Mouse (Mus musculus): ENCODE results near the gene Efcab12. TPM values are rescaled to one million over a fixed set of nuclear protein-coding genes. Genes with fewer than 3 reads are reported as not detected.

The Efcab12 gene
- polyA plus RNA-seq, 1 experiment from 2014 or later = 0.51 TPM

GRCm38 (mm10) chr6:115807464-115808195 is 30.6 kb downstream of the Efcab12 start:
- no peak for ATAC-seq (replicated peaks; ENCODE audit: extremely low read depth, insufficient read depth, low FRiP score)
- 2% methylated on average over 15 of the region's 15 CpGs for WGBS
- H3K9me3 ChIP-seq (replicated peaks; ENCODE audit: control insufficient read depth, low read length) = no peaks in the 10 kb centered on the region
- H3K9ac ChIP-seq (ENCODE audit: low read length) = peak overlapping the region; percentile 100
- peaks cover 20% of the 10 kb centered on the region for H3K4me1 ChIP-seq (ENCODE audit: control insufficient read depth, insufficient read depth, low read length)
- peak overlapping the region; percentile 93 for H3K27ac ChIP-seq (ENCODE audit: low read length)
- no peaks in the 10 kb centered on the region for H3K27me3 ChIP-seq (ENCODE audit: control insufficient read depth, insufficient read depth, low read length)
- peaks cover 42% of the 10 kb centered on the region for H3K36me3 ChIP-seq (ENCODE audit: control insufficient read depth, insufficient read depth)
- peak overlapping the region; percentile 100 for H3K4me3 ChIP-seq (ENCODE audit: low read length)
- H3K4me2 ChIP-seq (ENCODE audit: low read depth, low read length) = peak overlapping the region; percentile 95

GRCm38 (mm10) chr6:115804432-115805192 is 33.6 kb downstream of the Efcab12 start:
- no peak overlapping the region for H3K4me2 ChIP-seq (ENCODE audit: low read depth, low read length)
- H3K4me1 ChIP-seq (ENCODE audit: control insufficient read depth, insufficient read depth, low read length) = peaks cover 20% of the 10 kb centered on the region
- no peak overlapping the region for H3K27ac ChIP-seq (ENCODE audit: low read length)
- peaks cover 63% of the 10 kb centered on the region for H3K36me3 ChIP-seq (ENCODE audit: control insufficient read depth, insufficient read depth)
- ATAC-seq (replicated peaks; ENCODE audit: extremely low read depth, insufficient read depth, low FRiP score) = no peak
- no peaks in the 10 kb centered on the region for H3K9me3 ChIP-seq (replicated peaks; ENCODE audit: control insufficient read depth, low read length)
- no peak overlapping the region for H3K4me3 ChIP-seq (ENCODE audit: low read length)
- H3K27me3 ChIP-seq (ENCODE audit: control insufficient read depth, insufficient read depth, low read length) = no peaks in the 10 kb centered on the region
- no peak overlapping the region for H3K9ac ChIP-seq (ENCODE audit: low read length)
- 66% methylated on average over 10 of the region's 10 CpGs for whole genome bisulfite sequencing

GRCm38 (mm10) chr6:115803541-115804382 is 34.5 kb downstream of the Efcab12 start:
- peaks cover 20% of the 10 kb centered on the region for H3K4me1 ChIP-seq (ENCODE audit: control insufficient read depth, insufficient read depth, low read length)
- H3K36me3 ChIP-seq (ENCODE audit: control insufficient read depth, insufficient read depth) = peaks cover 72% of the 10 kb centered on the region
- H3K4me3 ChIP-seq (ENCODE audit: low read length) = no peak overlapping the region
- no peak overlapping the region for H3K9ac ChIP-seq (ENCODE audit: low read length)
- H3K27me3 ChIP-seq (ENCODE audit: control insufficient read depth, insufficient read depth, low read length) = no peaks in the 10 kb centered on the region
- H3K9me3 ChIP-seq (replicated peaks; ENCODE audit: control insufficient read depth, low read length) = no peaks in the 10 kb centered on the region
- H3K27ac ChIP-seq (ENCODE audit: low read length) = peak overlapping the region; percentile 23; the same call in 1 of the 2 replicates
- 44% methylated on average over 16 of the region's 16 CpGs for WGBS
- ATAC-seq (replicated peaks; ENCODE audit: extremely low read depth, insufficient read depth, low FRiP score) = peak; percentile 38
- H3K4me2 ChIP-seq (ENCODE audit: low read depth, low read length) = no peak overlapping the region

GRCm38 (mm10) chr6:115801811-115802210 is 36.4 kb downstream of the Efcab12 start:
- no peak for ATAC-seq (replicated peaks; ENCODE audit: extremely low read depth, insufficient read depth, low FRiP score)
- H3K36me3 ChIP-seq (ENCODE audit: control insufficient read depth, insufficient read depth) = peaks cover 84% of the 10 kb centered on the region
- H3K4me2 ChIP-seq (ENCODE audit: low read depth, low read length) = no peak overlapping the region
- no peaks in the 10 kb centered on the region for H3K27me3 ChIP-seq (ENCODE audit: control insufficient read depth, insufficient read depth, low read length)
- H3K4me1 ChIP-seq (ENCODE audit: control insufficient read depth, insufficient read depth, low read length) = peaks cover 12% of the 10 kb centered on the region
- WGBS = 91% methylated on average over 3 of the region's 3 CpGs
- no peaks in the 10 kb centered on the region for H3K9me3 ChIP-seq (replicated peaks; ENCODE audit: control insufficient read depth, low read length)
- no peak overlapping the region for H3K27ac ChIP-seq (ENCODE audit: low read length)
- no peak overlapping the region for H3K4me3 ChIP-seq (ENCODE audit: low read length)
- H3K9ac ChIP-seq (ENCODE audit: low read length) = no peak overlapping the region

GRCm38 (mm10) chr6:115792691-115793215 is 45.5 kb downstream of the Efcab12 start:
- no peaks in the 10 kb centered on the region for H3K9me3 ChIP-seq (replicated peaks; ENCODE audit: control insufficient read depth, low read length)
- H3K4me3 ChIP-seq (ENCODE audit: low read length) = no peak overlapping the region
- ATAC-seq (replicated peaks; ENCODE audit: extremely low read depth, insufficient read depth, low FRiP score) = 0 out of 2 replicates have a peak, but pooled peaks have one; percentile 19
- H3K27me3 ChIP-seq (ENCODE audit: control insufficient read depth, insufficient read depth, low read length) = no peaks in the 10 kb centered on the region
- H3K9ac ChIP-seq (ENCODE audit: low read length) = no peak overlapping the region
- 80% methylated on average over 21 of the region's 21 CpGs for WGBS
- no peak overlapping the region for H3K4me2 ChIP-seq (ENCODE audit: low read depth, low read length)
- H3K4me1 ChIP-seq (ENCODE audit: control insufficient read depth, insufficient read depth, low read length) = peaks cover 15% of the 10 kb centered on the region
- H3K27ac ChIP-seq (ENCODE audit: low read length) = no peak overlapping the region
- peaks cover 73% of the 10 kb centered on the region for H3K36me3 ChIP-seq (ENCODE audit: control insufficient read depth, insufficient read depth)

DNA sequence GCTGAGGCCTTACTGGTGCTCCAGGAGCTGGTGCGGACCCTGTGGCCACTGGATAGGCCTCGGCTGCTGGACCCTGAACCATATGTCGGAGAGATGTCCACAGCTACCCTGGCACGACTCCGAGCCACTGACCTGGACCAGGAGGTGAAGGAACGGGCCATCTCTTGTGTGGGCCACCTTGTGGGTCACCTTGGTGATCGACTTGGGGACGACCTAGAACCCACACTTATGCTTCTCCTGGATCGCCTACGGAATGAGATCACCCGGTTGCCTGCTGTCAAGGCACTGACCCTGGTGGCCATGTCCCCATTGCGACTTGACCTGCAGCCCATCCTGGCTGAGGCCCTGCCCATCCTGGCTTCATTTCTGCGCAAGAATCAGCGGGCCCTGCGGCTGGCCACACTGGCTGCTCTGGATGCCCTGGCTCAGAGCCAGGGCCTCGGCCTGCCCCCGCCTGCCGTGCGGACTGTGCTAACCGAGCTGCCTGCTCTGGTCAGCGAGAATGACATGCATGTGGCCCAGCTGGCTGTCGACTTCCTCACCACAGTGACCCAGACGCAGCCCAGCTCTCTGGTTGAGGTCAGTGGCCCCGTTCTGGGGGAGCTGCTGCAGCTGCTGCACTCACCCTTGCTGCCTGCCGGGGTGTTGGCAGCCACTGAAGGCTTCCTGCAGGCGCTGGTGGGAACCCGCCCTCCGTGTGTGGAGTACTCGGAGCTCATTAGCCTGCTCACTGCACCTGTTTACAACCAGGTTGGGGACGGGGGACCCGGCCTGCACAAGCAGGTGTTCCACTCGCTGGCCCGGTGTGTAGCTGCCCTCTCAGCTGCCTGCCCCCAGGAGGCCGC is 46.1 kb downstream of the Efcab12 start:
- Histone ChIP-seq H3K9me3 (replicated peaks; ENCODE audit: control insufficient read depth, low read length) (no peaks in the 10 kb centered on the region), H3K9ac (ENCODE audit: low read length) (peak overlapping the region; percentile 33; the same call in 1 of the 2 replicates), H3K27me3 (ENCODE audit: control insufficient read depth, insufficient read depth, low read length) (no peaks in the 10 kb centered on the region), H3K4me2 (ENCODE audit: low read depth, low read length) (no peak overlapping the region), H3K4me1 (ENCODE audit: control insufficient read depth, insufficient read depth, low read length) (peaks cover 15% of the 10 kb centered on the region), H3K27ac (ENCODE audit: low read length) (no peak overlapping the region), H3K36me3 (ENCODE audit: control insufficient read depth, insufficient read depth) (peaks cover 73% of the 10 kb centered on the region), H3K4me3 (ENCODE audit: low read length) (no peak overlapping the region)
- peak; percentile 41; the same call in 1 of the 2 replicates for ATAC-seq (replicated peaks; ENCODE audit: extremely low read depth, insufficient read depth, low FRiP score)
- 63% methylated on average over 34 of the region's 34 CpGs for WGBS

DNA sequence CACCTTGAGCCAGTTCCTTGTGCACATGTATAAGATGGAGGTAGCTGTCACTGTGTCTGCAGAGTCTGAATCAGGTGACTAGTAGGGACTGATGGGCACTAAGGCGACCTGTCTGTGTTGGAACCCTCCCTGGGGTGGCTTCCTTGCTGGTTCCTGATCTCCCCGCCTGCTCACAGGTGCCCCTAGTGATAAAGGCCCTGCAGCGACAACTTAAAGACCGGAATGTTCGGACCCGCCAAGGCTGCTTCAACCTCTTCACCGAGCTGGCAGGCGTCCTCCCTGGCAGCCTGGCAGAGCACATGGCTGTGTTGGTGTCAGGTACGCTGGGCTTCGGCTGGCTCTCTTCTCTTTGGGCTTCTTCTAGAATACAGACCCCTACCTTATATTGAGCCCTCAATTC is 47.2 kb downstream of the Efcab12 start:
- no peak overlapping the region for H3K27ac ChIP-seq (ENCODE audit: low read length)
- no peak overlapping the region for H3K4me2 ChIP-seq (ENCODE audit: low read depth, low read length)
- no peak overlapping the region for H3K4me3 ChIP-seq (ENCODE audit: low read length)
- peaks cover 15% of the 10 kb centered on the region for H3K4me1 ChIP-seq (ENCODE audit: control insufficient read depth, insufficient read depth, low read length)
- 76% methylated on average over 10 of the region's 10 CpGs for WGBS
- ATAC-seq (replicated peaks; ENCODE audit: extremely low read depth, insufficient read depth, low FRiP score) = no peak
- H3K36me3 ChIP-seq (ENCODE audit: control insufficient read depth, insufficient read depth) = peaks cover 72% of the 10 kb centered on the region
- no peak overlapping the region for H3K9ac ChIP-seq (ENCODE audit: low read length)
- no peaks in the 10 kb centered on the region for H3K9me3 ChIP-seq (replicated peaks; ENCODE audit: control insufficient read depth, low read length)
- H3K27me3 ChIP-seq (ENCODE audit: control insufficient read depth, insufficient read depth, low read length) = no peaks in the 10 kb centered on the region

DNA sequence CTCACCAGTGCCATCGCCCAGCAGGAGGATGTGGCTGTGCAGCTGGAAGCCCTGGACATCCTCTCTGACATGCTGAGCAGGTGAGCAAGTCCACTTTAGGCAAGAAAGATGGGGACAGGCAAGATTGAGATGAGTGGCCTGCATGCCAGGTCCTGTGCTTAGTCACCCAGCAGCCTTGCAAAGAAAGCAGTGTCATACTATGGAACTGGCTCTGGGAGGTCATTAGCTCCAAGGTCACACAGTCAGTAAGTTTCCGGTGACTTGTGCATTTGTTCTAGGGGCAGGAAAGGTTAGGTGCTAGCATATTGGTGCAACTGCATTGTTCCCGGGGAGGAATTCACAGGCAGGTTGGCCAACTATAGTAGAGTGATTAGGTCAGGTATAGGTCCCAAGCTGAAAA is 55.4 kb downstream of the Efcab12 start:
- peaks cover 4% of the 10 kb centered on the region for H3K4me1 ChIP-seq (ENCODE audit: control insufficient read depth, insufficient read depth, low read length)
- H3K27ac ChIP-seq (ENCODE audit: low read length) = no peak overlapping the region
- ATAC-seq (replicated peaks; ENCODE audit: extremely low read depth, insufficient read depth, low FRiP score) = no peak
- no peak overlapping the region for H3K9ac ChIP-seq (ENCODE audit: low read length)
- H3K4me3 ChIP-seq (ENCODE audit: low read length) = no peak overlapping the region
- no peaks in the 10 kb centered on the region for H3K27me3 ChIP-seq (ENCODE audit: control insufficient read depth, insufficient read depth, low read length)
- H3K36me3 ChIP-seq (ENCODE audit: control insufficient read depth, insufficient read depth) = peaks cover 49% of the 10 kb centered on the region
- H3K4me2 ChIP-seq (ENCODE audit: low read depth, low read length) = no peak overlapping the region
- H3K9me3 ChIP-seq (replicated peaks; ENCODE audit: control insufficient read depth, low read length) = no peaks in the 10 kb centered on the region
- 78% methylated on average over 3 of the region's 3 CpGs for WGBS

Data from heart, embryonic 16.5 days (tissue).